Mouse (Mus musculus) cerebellum, adult (tissue): ENCODE measurements at regions not wholly inside any gene's neighbourhood (a gene's known extent, or its start where the extent isn't known, plus 50 kb on each side); places are given as distances from the start of the nearest gene placed in this dataset.

ENCODE experiments used
- ATAC-seq: cut with Nextera tagmentation; 2 replicates; pipeline ENCODE4 v1.9.2; 2017; ENCODE audit warnings: mild to moderate bottlenecking, moderate library complexity, mixed read lengths; ENCODE audit not compliant: insufficient number of reproducible peaks, low FRiP score, low TSS enrichment

DNA sequence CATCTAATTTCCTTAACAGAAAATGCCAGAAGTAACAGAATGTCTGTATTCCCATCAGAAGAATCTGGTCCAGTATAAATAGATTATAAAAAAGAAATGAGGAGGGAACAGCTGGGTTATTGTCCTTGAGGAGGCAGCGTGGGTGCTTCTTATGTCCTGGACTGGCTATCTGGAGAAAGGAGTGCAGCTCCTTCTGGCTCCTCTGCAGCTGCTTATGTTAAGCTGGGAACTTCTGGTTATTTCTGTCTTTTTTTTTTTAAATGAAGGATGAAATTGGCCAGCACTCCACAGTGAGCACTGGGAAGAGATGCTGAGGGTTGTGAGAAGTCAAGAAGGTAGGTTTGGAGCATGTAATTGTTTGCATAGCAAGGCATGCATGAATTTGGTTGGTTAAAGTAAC lies 441.5 kb downstream of the Ebf1 start:
- no peak for ATAC-seq

DNA sequence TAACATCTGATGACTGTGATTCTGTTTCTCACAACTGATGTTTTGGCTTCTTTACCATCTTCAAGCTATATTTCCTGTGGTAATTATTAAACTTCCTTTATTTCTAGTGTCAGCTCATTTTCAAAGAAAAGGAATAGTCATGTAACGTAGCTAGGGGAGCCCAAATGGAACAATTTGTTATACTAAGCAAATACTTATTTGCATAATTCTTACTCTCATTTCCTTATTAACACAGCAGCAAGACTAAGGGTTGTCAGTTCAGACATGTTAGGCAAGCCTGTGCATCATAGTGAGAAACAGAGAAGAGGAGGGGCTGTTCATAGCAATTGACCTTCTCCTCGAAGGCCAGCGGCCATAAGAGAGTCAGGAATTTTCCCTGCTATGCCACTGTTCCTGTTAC lies 449.5 kb downstream of the Ebf1 start:
- no peak for ATAC-seq

DNA sequence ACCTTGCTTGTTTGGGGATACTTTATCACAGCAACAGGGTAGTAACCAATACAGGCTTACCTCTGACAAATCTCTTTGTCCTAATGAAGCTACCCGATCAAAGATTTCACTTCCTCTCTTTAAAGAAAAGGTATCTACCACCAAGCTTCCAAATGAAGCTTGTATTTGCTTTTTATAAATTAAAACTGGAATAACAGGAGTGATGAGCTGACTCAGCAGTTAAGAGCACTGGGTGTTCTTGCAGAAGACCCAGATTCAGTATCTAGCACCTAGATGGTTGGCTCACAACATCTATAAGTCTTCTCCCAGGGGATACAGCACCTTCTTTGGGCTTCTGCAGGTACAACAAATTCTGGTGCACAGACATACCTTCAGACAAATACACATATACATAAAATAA lies 453.2 kb downstream of the Ebf1 start:
- ATAC-seq: no peak

DNA sequence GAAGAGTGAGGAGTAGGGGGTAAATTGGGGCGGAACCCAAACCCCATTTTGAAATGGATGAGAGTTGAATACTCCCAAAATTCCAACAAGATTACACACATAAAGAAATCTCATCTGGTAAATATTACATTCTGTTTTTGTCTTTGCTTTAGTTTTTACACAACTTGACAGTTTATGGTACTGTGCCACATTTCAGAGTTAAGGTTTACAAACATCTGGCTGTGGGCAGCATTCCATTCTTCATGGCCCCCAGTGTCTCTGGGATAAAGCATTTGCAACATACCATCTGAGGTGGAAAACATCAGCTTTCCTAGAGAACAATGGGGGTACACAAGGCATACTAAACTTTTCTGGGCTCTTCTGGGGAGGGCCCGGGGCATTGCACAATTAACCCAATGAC lies 454.1 kb downstream of the Ebf1 start:
- no peak for ATAC-seq

DNA sequence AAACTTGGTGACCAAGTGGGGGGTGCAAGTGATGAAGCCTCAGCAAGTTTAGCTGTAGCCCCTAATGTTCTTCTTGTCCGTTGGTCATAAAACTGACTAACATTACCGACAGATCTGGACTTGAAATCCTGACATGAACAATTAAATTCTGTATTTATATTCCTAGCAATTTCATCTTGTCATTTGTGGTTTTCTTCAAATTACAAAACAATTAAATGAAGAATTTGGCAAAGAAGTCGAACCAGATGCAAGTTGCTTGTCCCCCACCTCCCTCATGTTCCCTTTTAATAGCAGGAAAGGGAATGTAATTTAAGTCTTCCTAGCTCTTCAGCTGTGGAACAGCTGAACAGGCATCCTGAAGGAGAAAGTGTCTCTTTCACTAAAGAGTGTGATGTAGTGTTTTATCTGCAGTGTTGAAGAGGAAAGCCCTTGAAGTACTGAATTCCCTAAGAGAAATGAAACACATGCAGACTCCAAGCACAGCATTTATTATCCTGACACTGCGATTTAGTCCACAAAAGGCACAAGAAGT lies 467.5 kb downstream of the Ebf1 start:
- no peak for ATAC-seq

DNA sequence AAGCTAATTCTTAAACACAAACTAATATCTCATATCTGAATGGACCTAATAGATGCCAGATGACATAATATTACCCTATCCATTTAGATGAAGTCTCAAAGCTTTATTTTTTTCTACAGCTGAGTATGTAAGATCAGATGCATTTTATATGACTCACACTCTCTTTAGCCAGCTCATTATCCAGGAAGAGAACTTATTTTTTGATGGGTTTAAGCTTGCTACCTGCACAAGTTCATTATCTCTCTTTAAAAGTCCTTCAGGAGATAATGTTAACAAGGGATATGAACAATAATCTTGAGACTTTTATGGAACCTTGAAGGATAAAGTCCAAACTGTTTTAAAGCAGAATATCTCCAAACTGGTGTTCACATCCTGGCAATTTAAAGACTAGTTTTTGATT lies 468.0 kb downstream of the Ebf1 start:
- no peak for ATAC-seq

DNA sequence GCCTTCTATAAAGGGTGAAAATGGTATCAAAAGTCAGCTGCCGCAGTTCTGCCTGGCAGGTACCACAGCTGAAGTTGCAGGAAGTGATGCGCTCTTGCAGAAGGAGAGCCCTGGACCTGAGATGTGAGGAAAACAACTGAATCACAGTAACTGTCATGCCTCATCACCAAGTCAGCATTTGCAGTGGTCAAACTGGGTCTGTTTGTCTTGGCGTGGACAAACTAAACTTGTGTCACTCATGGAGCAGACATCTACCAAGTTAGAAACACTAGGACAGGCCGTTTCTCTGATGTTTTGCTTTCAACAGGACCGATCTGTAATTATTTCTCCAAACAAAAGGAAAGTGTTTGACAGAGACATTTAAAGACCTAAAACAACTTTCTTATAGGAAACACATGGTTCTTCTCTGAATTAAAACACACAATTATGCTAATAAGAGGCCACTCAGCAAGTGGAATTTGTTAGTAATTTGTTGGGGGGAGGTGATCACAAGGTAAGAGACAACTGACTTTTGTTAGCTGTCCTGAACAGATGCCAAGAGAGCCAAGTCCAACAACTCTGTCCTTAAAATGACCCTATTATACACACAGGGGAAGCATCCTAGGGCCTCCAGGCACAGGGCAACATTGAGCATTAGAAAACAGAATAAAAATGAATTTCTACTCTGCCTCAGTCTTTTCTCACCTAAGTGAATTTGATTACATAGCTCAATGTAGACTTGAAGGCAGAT lies 470.2 kb downstream of the Ebf1 start:
- no peak for ATAC-seq

DNA sequence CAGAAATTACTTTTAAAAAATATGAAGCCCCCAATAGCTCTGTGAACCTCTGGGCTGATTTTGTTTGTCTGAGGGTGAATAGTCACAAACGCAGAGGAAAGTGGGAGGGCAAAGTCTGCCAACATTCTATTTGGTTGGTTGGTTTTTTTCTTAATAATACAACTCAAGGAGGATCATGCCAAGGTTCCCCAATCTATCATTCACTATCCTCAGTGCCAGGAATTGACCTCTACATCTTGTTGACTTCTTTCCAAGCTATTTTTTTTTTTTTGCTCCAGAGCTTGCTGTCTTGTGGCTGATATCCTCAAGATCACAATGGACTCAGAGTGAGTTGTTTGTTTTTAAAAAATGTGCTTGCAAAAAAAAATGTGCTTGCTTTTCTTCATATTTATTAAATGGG lies 471.2 kb downstream of the Ebf1 start:
- ATAC-seq: no peak

DNA sequence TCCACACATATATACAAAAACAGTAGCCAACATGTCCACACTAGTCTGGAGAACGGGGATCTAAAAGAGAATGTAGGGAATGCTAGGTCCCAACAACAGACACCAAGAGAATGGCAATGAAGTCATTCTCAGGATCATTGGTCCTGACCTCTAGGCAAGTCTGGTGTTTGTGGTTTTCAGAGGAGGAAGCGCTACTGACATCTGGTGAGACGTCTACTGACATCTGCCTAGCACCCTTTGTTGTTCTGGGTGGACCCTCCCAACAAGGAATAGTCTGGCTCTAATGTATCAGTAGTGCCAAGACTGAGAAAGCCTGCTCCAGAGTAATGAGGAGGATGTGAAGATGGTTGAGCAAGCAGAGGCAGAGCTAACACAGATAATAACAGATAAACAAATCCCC lies 472.4 kb downstream of the Ebf1 start:
- ATAC-seq: no peak

DNA sequence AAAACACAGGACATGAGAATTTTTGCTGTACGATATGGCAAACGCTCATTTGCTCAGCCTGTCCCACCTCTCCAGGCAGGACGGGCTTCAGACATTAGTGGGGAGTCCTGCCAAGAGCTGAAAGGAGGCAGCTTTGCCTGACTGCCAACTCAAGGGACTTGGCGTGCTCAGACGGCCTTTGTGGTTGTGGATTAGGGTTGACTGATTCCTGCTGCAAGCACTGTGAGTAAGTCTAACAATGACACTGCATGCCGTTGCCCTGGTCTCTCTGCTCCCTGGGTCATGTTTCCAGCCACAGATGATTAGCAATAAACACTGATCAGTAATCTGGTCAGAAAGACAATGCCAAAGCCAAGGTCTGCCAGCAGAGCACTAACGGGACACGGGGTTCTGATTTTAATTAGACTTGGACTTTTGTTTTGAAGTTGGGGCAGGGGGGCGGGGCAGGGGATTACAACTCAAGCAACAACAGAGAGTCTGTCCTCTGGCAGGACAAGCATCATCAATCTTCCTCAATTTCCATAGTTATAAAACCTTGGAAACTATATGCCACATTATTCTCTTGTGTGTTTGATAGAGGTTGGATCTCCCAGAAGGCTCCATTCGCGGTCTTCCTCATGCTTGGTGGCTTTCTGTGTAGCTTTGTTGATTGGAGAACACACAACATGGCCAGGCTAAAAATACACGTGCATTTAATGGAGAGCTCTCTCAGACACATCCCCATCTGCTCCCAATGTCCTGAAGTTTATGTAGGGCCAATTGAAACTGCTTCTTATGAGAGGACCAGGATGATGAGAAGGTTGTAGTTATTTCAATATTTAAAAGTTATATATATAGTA lies 486.6 kb downstream of the Ebf1 start:
- ATAC-seq: no peak

DNA sequence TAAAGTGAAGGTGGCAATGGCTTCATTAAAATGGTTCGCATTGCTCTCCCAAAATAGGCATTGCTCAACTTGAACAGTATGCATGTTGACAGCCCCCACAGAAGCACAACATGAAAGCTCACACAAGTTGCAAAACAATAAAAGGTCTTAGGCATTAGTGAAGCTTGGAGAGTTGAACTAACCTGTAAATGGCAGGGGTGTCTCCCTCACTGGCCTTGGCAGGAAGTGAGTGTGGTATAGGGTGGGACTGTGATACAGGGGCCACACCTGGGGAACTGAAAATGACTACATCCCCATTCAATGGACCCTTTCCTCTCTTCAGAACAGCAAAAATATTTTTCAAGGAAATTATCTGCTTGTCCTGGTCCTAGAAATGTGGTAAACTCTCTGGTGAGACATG lies 499.6 kb downstream of the Ebf1 start:
- no peak for ATAC-seq

DNA sequence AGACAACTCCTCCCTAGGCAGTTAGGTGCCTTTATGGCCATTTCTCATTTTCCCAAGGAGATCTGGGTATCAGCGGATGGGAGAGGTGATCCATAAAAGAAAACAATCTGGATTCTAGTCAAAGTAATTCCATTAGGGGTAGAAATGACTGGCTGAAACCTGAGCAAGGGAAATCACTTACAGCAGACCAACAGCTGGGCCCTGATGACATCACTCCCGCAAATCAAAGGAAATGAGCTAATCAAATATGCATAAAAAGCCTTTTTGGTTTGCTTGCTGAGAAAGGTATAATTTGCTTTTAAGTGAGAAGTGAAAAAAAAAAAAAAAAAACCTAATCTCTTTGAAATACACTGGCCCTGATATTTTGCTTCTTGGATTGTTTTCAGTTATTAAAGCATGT lies 506.2 kb downstream of the Ebf1 start:
- no peak for ATAC-seq

DNA sequence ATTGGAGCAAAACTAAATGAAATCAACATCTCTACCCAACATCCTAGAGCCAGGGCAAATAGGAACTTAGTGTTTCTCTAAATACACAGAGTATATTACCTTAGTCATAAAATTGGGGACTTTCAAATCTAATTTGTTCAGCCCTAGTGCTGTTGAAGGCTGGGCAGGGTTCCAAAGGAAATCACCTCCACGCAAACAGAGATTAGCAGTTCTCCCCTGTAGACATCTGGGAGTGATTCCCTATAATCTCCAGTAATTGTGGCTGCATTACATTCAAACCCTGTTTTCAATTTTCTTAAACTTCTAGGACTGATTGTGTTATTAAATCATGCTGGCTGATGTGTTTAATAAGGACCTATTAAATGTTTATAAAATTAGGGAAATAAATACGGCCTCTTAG lies 519.7 kb downstream of the Ebf1 start:
- ATAC-seq: no peak

DNA sequence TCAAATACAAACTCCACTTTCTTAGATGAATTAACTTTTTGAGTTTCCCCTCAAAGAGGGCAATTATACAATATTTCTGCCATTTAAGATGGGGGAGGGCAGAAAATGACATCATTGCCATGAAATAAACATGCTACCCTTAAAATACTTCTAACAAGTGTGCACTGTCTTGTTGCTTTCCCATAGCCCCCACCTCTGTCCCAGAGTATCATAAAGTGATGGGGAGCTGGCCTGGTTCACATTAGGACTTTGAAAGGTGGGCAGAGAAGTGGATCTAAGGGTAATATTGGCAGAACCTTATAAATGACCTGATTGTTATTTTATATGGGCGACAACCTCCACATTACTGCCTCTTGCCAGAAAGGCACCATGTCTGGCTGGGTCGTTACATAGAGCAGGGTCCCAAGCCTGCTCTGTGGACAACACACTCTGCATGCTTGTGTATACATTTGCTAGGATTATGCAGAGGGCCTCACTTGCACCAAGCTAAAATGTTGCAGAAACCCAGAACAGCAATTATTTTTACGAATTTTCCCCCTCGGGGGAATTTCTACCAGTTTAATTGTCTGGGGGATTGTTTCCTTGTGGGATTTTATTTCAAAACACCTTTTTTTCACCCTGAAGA lies 521.3 kb downstream of the Ebf1 start:
- no peak for ATAC-seq

DNA sequence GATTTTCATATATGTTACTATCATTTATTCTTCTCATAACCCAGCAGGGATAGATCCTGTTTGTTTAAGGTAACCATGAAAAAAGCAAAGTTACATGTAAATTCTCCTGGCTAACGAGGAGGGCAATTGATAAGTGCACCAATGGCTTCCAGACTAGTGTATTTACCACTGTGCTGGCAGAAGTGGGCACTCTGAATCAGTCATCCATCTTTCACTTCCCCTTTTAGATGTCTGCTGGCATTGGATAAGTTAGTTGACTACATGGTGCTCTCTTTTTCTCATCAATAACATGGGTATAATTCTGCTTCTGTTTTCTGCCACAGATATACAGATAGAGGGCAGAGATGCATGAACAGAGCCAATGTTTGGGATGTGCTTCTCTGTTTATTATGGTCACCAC lies 523.4 kb downstream of the Ebf1 start:
- ATAC-seq: no peak

DNA sequence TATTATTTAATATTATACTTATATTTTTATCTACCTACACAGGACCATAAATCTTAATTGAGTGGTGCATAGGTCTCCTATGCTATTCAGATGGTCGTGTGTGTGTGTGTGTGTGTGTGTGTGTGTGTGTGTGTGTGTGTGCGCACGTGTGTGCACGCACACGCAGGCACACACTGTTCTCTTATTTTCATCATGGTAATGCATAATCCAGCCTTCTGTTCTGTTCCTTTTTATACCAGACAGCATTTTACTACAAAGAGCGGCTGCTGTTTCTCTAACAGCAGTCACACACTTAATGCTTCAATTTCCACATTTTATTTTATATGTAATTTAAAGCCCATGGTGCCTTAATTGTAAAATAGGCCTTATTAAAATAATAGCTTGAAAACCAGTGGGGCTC lies 537.0 kb downstream of the Ebf1 start:
- no peak for ATAC-seq

DNA sequence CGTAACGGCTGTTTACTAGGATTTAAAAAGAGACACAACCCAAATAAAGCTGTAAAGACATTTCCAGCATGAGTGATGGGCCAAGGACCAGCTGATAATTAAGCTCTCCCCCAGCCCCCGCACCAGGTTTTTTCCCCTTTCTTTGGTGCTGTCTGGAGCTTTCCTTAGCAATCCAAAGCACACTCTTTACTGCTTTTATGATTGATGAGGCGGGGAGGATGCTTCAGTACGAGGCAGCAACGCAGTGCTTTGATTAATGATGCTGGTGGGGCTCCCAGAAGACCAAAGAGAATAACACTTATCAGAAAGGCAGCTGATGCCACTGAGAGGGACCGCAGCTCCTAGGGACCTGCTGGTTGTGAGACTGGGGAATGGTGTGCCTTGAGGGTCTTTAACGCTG lies 537.4 kb downstream of the Ebf1 start:
- no peak for ATAC-seq

DNA sequence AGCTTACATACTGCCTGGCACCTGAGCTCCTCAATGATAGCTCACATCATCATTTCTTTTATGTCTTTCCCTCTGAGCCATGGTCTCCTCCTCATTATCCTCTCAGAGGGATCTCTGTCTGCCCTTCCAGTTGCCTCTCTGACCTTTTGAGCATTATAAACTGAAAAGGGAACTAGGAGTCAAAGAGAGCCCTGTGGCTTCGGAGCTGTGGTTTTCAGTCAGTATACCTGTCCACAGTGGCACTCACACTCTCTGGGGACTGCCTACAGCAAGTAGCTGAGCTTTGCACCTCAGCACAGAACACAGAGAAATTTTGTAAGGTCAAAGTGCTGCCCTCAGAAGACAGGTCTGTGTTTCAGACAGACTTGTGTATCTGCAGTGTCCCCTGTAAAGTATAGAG lies 538.7 kb downstream of the Ebf1 start:
- no peak for ATAC-seq

DNA sequence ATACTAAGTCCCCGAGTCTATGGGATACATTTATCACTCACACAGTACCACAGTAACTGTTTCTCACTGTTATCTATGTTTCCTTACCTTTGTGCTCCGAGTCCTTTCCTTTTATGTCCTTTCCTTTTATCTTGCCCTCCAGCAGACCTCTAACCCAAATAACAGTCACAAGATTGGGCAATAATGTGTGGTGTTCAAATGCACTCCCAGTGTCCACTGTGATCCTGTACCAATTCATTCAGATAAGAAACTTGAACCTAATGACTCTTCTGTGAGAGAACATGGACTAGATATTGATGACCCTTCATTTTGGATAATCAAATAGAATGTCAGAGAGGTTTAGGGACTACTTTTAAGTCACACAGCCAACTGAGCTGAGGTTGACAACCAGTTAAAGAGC lies 541.2 kb downstream of the Ebf1 start:
- ATAC-seq: no peak

DNA sequence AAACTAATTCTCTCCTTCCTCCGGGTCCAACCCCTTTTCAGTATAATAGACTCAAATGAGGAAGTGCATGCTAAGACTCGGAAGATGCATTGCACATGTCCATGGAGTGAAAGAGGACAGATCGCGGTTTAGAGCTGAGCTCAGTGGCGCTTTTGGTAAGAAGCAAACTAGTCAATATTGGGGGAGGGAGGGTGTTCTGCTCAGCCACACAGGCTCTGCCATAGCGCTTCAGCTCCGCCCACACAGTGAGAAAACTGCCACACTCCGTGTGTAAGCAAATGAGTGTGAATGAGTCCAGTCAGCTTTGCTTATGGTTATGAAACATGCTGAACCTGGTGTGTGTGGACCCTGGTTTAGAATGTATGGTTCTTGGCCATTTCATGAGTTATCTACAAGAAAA lies 543.8 kb downstream of the Ebf1 start:
- no peak for ATAC-seq

DNA sequence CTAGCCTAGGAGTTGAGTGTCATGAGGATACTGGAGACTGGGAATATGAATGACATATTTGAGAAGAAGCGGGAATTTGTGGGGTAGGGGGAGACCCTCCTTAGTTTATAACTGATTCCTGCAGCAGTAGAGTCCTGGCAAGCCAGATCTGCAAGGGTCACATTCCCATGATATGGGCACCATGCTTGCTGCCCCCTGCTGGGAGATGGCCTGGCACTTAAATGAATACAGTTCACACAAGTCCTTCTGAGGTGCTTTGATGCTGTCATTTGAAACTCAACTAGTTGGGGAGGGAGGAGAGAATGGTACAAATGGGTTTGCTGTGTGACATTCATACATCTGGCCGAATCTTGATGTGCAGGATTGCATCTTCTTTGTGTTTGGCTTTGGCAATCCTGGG lies 556.4 kb downstream of the Ebf1 start:
- ATAC-seq: no peak
